Mouse (Mus musculus): ENCODE data around the gene Flna.

- TF ChIP-seq CTCF (conservative IDR thresholded peaks at IDR 0.05; ENCODE audit: insufficient read depth, insufficient read length, low read depth, low read length) (no peak), POLR2A (IDR thresholded peaks at IDR 0.05; ENCODE audit: low read depth, low read length) (no peak)
Measured at GRCm38 (mm10) chrX:74243807-74244206, 5.8 kb downstream of the Flna start.
